Mouse (Mus musculus) stomach, postnatal 0 days (tissue): ENCODE data around the gene Farp1. TPM values are rescaled to one million over a fixed set of nuclear protein-coding genes. Genes with fewer than 3 reads are reported as not detected.

Experiments used
- ATAC-seq: fragments of 200-750 bp; cut with Nextera tagmentation; 2 replicates; pipeline ENCODE4 v1.8.0; 2017; ENCODE audit not compliant: low FRiP score, low TSS enrichment
- DNase-seq: peaks from one replicate; pipeline ENCODE4 v3.0.0-alpha.2; 2016; ENCODE audit warnings: low spot score
- H3K27ac ChIP-seq: fragments of 300-500 bp; sonication (generic); replicated peaks from 2 replicates; pipeline ENCODE4 v1.5.1; 2014; ENCODE audit warnings: mild to moderate bottlenecking, control low read depth
- H3K27me3 ChIP-seq: fragments of 300-500 bp; sonication (generic); 2 replicates; pipeline ENCODE4 v1.6.1; 2014; ENCODE audit warnings: low read length; ENCODE audit not compliant: control insufficient read depth, insufficient read depth
- H3K36me3 ChIP-seq: fragments of 300-500 bp; sonication (generic); 2 replicates; pipeline ENCODE4 v1.6.1; 2014; ENCODE audit warnings: low read length, mixed read lengths; ENCODE audit not compliant: control insufficient read depth, insufficient read depth
- H3K4me1 ChIP-seq: fragments of 300-500 bp; sonication (generic); replicated peaks from 2 replicates; pipeline ENCODE4 v1.6.1; 2014; ENCODE audit warnings: antibody characterized with exemption; ENCODE audit not compliant: control insufficient read depth, insufficient read depth
- H3K4me2 ChIP-seq: fragments of 300-500 bp; sonication (generic); replicated peaks from 2 replicates; pipeline ENCODE4 v1.6.1; 2014; ENCODE audit warnings: low read depth, mild to moderate bottlenecking, control low read depth, moderate library complexity
- H3K4me3 ChIP-seq: fragments of 300-500 bp; sonication (generic); 2 replicates; pipeline ENCODE4 v1.5.1; 2014; ENCODE audit warnings: low read depth, low read length, control low read depth
- H3K9ac ChIP-seq: fragments of 300-500 bp; sonication (generic); 2 replicates; pipeline ENCODE4 v1.6.1; 2014; ENCODE audit warnings: mild to moderate bottlenecking, low read length, control low read depth, mixed read lengths
- H3K9me3 ChIP-seq: fragments of 300-500 bp; sonication (generic); 2 replicates; pipeline ENCODE4 v1.6.1; 2016; ENCODE audit warnings: low read length; ENCODE audit not compliant: control insufficient read depth
- CTCF ChIP-seq: IDR thresholded peaks from 2 replicates; pipeline ENCODE4 v1.5.1; 2016; ENCODE audit warnings: antibody characterized with exemption, low read depth, mild to moderate bottlenecking, moderate library complexity
- EP300 ChIP-seq: optimal IDR thresholded peaks from 2 replicates; pipeline ENCODE3; 2016; ENCODE audit warnings: antibody characterized with exemption
- WGBS: fragments of 180-500 bp; shearing (Covaris S2); extraction: QIAGEN DNeasy Blood & Tissue Kit; methylation state at CpG from one replicate; pipeline ENCODE4 v1.1.7; 2014; 5-methylcytosine and 5-hydroxymethylcytosine counted together
- polyA plus RNA-seq: library from polyadenylated mRNA; unstranded; fragments of >200 nt; fragmentation: Nextera tagmentation; extraction: Ambion mirVana; gene quantifications from 2 replicates; pipeline ENCODE4 v1.2.1, GENCODE M21; 2015

Farp1 gene
- polyA plus RNA-seq, 1 experiment from 2014 or later, result 4.6 TPM

GRCm38 (mm10) chr14:121247287-121247686 is 212.3 kb downstream of the Farp1 start:
- no peak overlapping the region for H3K4me3 ChIP-seq
- ATAC-seq (no peak; the same call in 1 of the 2 replicates), DNase-seq (no peak)
- no peak for TF ChIP-seq CTCF
- TF ChIP-seq EP300, result no peak
- no peak overlapping the region for H3K27ac ChIP-seq
- no peak overlapping the region for H3K9ac ChIP-seq
- whole genome bisulfite sequencing, result 69% methylated on average over 7 of the region's 7 CpGs
- H3K27me3 ChIP-seq, result no peaks in the 10 kb centered on the region
- H3K36me3 ChIP-seq, result peaks cover 2% of the 10 kb centered on the region; the same call in 1 of the 2 replicates
- no peaks in the 10 kb centered on the region for H3K4me1 ChIP-seq
- H3K9me3 ChIP-seq, result no peaks in the 10 kb centered on the region
- H3K4me2 ChIP-seq, result no peak overlapping the region

GRCm38 (mm10) chr14:121248346-121248745 is 213.3 kb downstream of the Farp1 start:
- H3K4me3 ChIP-seq, result no peak overlapping the region
- 77% methylated on average over 5 of the region's 5 CpGs for WGBS
- no peaks in the 10 kb centered on the region for H3K9me3 ChIP-seq
- DNase-seq (no peak), ATAC-seq (no peak)
- H3K27ac ChIP-seq, result no peak overlapping the region
- no peak overlapping the region for H3K4me2 ChIP-seq
- H3K36me3 ChIP-seq, result peaks cover 2% of the 10 kb centered on the region; the same call in 1 of the 2 replicates
- H3K9ac ChIP-seq, result no peak overlapping the region
- H3K27me3 ChIP-seq, result no peaks in the 10 kb centered on the region
- TF ChIP-seq EP300 (no peak), CTCF (no peak)
- no peaks in the 10 kb centered on the region for H3K4me1 ChIP-seq

GRCm38 (mm10) chr14:121251099-121251498 is 216.1 kb downstream of the Farp1 start:
- Histone ChIP-seq H3K4me1 (no peaks in the 10 kb centered on the region), H3K9ac (no peak overlapping the region), H3K27me3 (no peaks in the 10 kb centered on the region), H3K36me3 (no peaks in the 10 kb centered on the region; the same call in 1 of the 2 replicates), H3K4me3 (no peak overlapping the region), H3K9me3 (no peaks in the 10 kb centered on the region), H3K4me2 (no peak overlapping the region), H3K27ac (no peak overlapping the region)
- TF ChIP-seq CTCF (no peak), EP300 (no peak)
- ATAC-seq (no peak), DNase-seq (no peak)
- WGBS, result 75% methylated on average over 5 of the region's 5 CpGs

GRCm38 (mm10) chr14:121251708-121252107 is 216.7 kb downstream of the Farp1 start:
- H3K4me1 ChIP-seq, result no peaks in the 10 kb centered on the region
- H3K4me3 ChIP-seq, result no peak overlapping the region
- H3K9me3 ChIP-seq, result no peaks in the 10 kb centered on the region
- 30% methylated on average over 4 of the region's 4 CpGs for WGBS
- H3K27me3 ChIP-seq, result no peaks in the 10 kb centered on the region
- H3K9ac ChIP-seq, result no peak overlapping the region
- H3K27ac ChIP-seq, result no peak overlapping the region
- H3K36me3 ChIP-seq, result no peaks in the 10 kb centered on the region; the same call in 1 of the 2 replicates
- DNase-seq (no peak), ATAC-seq (peak; percentile 27; the same call in 1 of the 2 replicates)
- no peak overlapping the region for H3K4me2 ChIP-seq
- TF ChIP-seq CTCF (no peak), EP300 (no peak)

- H3K4me3 ChIP-seq, result no peak overlapping the region
- WGBS, result 93% methylated on average over 10 of the region's 10 CpGs
- TF ChIP-seq CTCF, result no peak
- no peak for TF ChIP-seq EP300
- H3K27me3 ChIP-seq, result no peaks in the 10 kb centered on the region
- DNase-seq, result no peak
- H3K9ac ChIP-seq, result no peak overlapping the region
- no peak overlapping the region for H3K27ac ChIP-seq
- H3K4me1 ChIP-seq, result no peaks in the 10 kb centered on the region
- no peaks in the 10 kb centered on the region for H3K9me3 ChIP-seq
- peaks cover 2% of the 10 kb centered on the region; the same call in 1 of the 2 replicates for H3K36me3 ChIP-seq
- H3K4me2 ChIP-seq, result no peak overlapping the region
- no peak for ATAC-seq
These were observed 217.5 kb downstream of the Farp1 start for GRCm38 (mm10) chr14:121252542-121252941.

- WGBS, result 88% methylated on average over 10 of the region's 10 CpGs
- TF ChIP-seq EP300 (no peak), CTCF (no peak)
- Histone ChIP-seq H3K4me2 (no peak overlapping the region), H3K27me3 (no peaks in the 10 kb centered on the region), H3K9ac (no peak overlapping the region), H3K27ac (no peak overlapping the region), H3K36me3 (peaks cover 4% of the 10 kb centered on the region; the same call in 1 of the 2 replicates), H3K4me1 (no peaks in the 10 kb centered on the region), H3K9me3 (no peaks in the 10 kb centered on the region), H3K4me3 (no peak overlapping the region)
- no peak for ATAC-seq
- DNase-seq, result no peak
These were observed 219.9 kb downstream of the Farp1 start for GRCm38 (mm10) chr14:121254869-121255268.
